Comparison of ENCODE assay signal across 17 mouse cellular contexts in genomic region chr13:92757972-92758585, GRCm38 (mm10). TPM values are rescaled to one million over a fixed set of nuclear protein-coding genes. Genes with fewer than 3 reads are reported as not detected.
"Had no signal": no experiment of that assay in that cellular context is flagged by ENCODE, and none has a peak within 500 bp of the region (broad histone marks: within the 10 kb centered on the region; RNA-seq: fewer than 3 reads in every experiment).

No protein-coding gene starts in this region.

- H3K27ac ChIP-seq: limb, embryonic 12.5 days; liver, embryonic 14.5 days; midbrain, embryonic 10.5 days; neural tube, embryonic 15.5 days; stomach, postnatal 0 days had no signal

- DNase-seq: kidney, postnatal 36 days; layer of hippocampus, adult 9-11 months; layer of hippocampus, postnatal 36 days; liver; lung, adult 18-20 months; lung, postnatal 4 days; midbrain, embryonic 14.5 days; right cerebral cortex, adult 18-20 months; thymus, postnatal 4 days had no signal

- H3K4me3 ChIP-seq: limb, embryonic 12.5 days; midbrain, embryonic 10.5 days; myocyte; neural tube, embryonic 15.5 days had no signal

- H3K4me2 ChIP-seq: limb, embryonic 12.5 days; neural tube, embryonic 15.5 days had no signal

- H3K4me1 ChIP-seq: limb, embryonic 12.5 days; neural tube, embryonic 15.5 days had no signal

- H3K36me3 ChIP-seq: limb, embryonic 12.5 days; midbrain, embryonic 10.5 days; neural tube, embryonic 15.5 days had no signal

- ATAC-seq: lung, postnatal 0 days had no signal

- H3K9me3 ChIP-seq: limb, embryonic 12.5 days; midbrain, embryonic 10.5 days; neural tube, embryonic 15.5 days had no signal

- H3K27me3 ChIP-seq: limb, embryonic 12.5 days; neural tube, embryonic 15.5 days had no signal

- H3K9ac ChIP-seq: limb, embryonic 12.5 days; liver, embryonic 14.5 days; neural tube, embryonic 15.5 days had no signal

RNA-seq across cellular contexts. Expression of gene Thbs4, which starts 36.5 kb away (rescaled TPM):
- total RNA-seq: megakaryocyte, adult 5-6 weeks had no signal
- polyA plus RNA-seq: myocyte had no signal
